Mouse (Mus musculus): ENCODE data around the gene Pld3. TPM values are rescaled to one million over a fixed set of nuclear protein-coding genes. Genes with fewer than 3 reads are reported as not detected.

Pld3 gene
- polyA plus RNA-seq, 1 experiment: 50.8 TPM

DNA sequence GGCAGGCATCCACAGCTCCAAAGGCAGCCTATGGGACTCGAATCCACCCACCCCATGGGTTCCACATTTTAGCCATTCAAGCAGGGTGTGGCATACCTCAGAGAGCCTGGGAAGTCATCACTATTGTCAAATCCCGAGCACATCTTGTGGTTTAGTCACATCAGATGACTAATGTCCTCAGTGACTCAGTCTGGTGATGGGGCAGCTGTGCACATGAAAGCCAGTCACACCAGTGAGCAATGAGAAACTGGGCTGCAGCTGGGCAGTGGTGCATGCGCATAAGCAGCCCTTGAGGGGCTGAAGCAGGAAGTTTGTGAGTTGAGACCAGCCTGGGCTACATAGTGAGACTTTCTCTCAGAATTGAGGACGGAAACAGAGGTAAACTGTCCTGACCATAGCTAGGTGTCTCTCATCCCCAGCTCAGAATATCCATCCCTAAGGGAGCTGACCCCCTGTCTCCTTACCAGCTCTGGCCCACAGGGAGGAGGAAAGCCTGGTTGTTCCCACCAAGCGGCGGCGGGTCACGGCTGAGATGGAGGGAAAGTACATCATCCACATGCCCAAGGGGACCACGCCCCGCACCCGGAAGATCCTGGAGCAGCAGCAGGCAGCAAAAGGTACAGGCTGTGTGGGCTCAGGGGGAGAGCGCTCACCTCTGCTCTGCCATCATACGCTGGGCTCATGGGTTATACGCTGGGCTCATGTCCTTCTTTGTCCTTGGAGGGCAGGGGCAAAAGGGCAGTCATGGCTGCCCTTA lies 21.3 kb upstream of the Pld3 start:
- no peaks in the 10 kb centered on the region for H3K9me3 ChIP-seq (replicated peaks; ENCODE audit: control insufficient read depth, insufficient read depth, low read length, poor library complexity, severe bottlenecking)
- no peaks in the 10 kb centered on the region for H3K27me3 ChIP-seq (ENCODE audit: control insufficient read depth, insufficient read depth, low read length, poor library complexity, severe bottlenecking)
- TF ChIP-seq EP300 (IDR thresholded peaks at IDR 0.05; ENCODE audit: insufficient read depth, low read depth, low read length) (peak; percentile 80), CTCF (IDR thresholded peaks at IDR 0.05; ENCODE audit: low read depth, low read length) (no peak)
- H3K4me3 ChIP-seq (ENCODE audit: low read depth, low read length): no peak overlapping the region
- peak overlapping the region; percentile 63 for H3K27ac ChIP-seq (ENCODE audit: insufficient read depth, low read length)
- H3K36me3 ChIP-seq (ENCODE audit: control insufficient read depth, insufficient read depth, low read length, poor library complexity, severe bottlenecking): peaks cover 8% of the 10 kb centered on the region
- peaks cover 6% of the 10 kb centered on the region for H3K4me1 ChIP-seq (ENCODE audit: control insufficient read depth, insufficient read depth, low read length)
- no peak overlapping the region for H3K9ac ChIP-seq (ENCODE audit: low read depth, poor library complexity, severe bottlenecking)

DNA sequence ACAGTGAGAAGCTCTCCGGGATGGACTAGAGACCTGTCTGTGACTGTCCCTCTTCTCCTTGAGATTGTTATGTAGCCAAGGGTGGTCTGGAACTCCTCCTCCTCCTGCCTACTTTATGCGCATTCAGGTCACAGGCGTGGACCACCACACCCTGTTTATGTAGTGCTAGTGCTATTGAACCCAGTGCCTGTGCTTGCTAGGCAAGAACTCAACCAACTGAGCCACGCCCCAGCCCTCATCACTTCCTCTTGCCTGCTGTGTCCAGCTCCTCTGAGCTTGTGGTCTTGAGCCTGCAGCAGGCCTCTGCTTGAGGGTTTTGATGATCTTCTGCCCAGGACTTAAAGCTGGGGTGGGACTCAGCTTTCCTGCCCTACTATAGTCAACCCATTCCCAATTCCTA lies 19.1 kb upstream of the Pld3 start:
- Histone ChIP-seq H3K9ac (ENCODE audit: low read depth, poor library complexity, severe bottlenecking) (no peak overlapping the region), H3K27me3 (ENCODE audit: control insufficient read depth, insufficient read depth, low read length, poor library complexity, severe bottlenecking) (no peaks in the 10 kb centered on the region), H3K9me3 (replicated peaks; ENCODE audit: control insufficient read depth, insufficient read depth, low read length, poor library complexity, severe bottlenecking) (no peaks in the 10 kb centered on the region), H3K27ac (ENCODE audit: insufficient read depth, low read length) (peak overlapping the region; percentile 89), H3K4me3 (ENCODE audit: low read depth, low read length) (no peak overlapping the region), H3K4me1 (ENCODE audit: control insufficient read depth, insufficient read depth, low read length) (peaks cover 6% of the 10 kb centered on the region), H3K36me3 (ENCODE audit: control insufficient read depth, insufficient read depth, low read length, poor library complexity, severe bottlenecking) (peaks cover 10% of the 10 kb centered on the region)
- TF ChIP-seq POLR2A (IDR thresholded peaks at IDR 0.05; ENCODE audit: insufficient read depth, low read length): no peak
- no peak for TF ChIP-seq CTCF (IDR thresholded peaks at IDR 0.05; ENCODE audit: low read depth, low read length)
- TF ChIP-seq EP300 (IDR thresholded peaks at IDR 0.05; ENCODE audit: insufficient read depth, low read depth, low read length): peak; percentile 97

DNA sequence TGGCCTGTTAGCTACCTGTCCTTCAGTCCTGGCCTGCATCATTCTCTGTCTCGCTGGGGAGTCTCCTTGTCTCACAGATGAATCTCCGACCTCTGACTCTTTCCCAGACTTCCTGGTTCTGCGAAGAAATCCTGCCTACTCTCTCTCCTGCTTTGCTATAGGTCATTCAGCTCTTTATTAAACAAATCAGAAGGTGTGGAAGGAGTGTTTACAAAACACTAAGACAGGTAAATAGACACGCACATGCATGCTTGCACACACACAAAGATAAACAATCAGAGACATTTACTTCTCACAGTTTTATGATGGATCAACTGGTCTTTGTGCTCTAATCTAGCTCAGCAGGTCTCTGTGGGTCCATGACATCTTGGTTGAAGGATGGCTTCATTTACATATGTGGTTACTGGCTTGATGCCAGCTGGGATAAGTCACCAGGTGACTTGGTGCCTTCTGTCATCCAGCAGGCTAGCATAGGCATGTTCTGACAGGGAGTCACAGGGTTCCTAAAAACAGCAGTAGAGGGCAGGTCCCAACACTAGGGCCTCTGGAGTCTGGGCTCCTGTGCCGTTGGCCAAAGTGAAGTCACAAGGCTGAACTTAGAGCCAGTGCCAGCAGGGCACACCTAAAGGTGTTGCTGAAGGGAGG lies 16.7 kb upstream of the Pld3 start:
- no peak overlapping the region for H3K4me3 ChIP-seq (ENCODE audit: low read depth, low read length)
- H3K27me3 ChIP-seq (ENCODE audit: control insufficient read depth, insufficient read depth, low read length, poor library complexity, severe bottlenecking): no peaks in the 10 kb centered on the region
- no peak for TF ChIP-seq POLR2A (IDR thresholded peaks at IDR 0.05; ENCODE audit: insufficient read depth, low read length)
- TF ChIP-seq EP300 (IDR thresholded peaks at IDR 0.05; ENCODE audit: insufficient read depth, low read depth, low read length): no peak
- no peak for TF ChIP-seq CTCF (IDR thresholded peaks at IDR 0.05; ENCODE audit: low read depth, low read length)
- H3K4me1 ChIP-seq (ENCODE audit: control insufficient read depth, insufficient read depth, low read length): peaks cover 6% of the 10 kb centered on the region
- H3K9ac ChIP-seq (ENCODE audit: low read depth, poor library complexity, severe bottlenecking): no peak overlapping the region
- H3K27ac ChIP-seq (ENCODE audit: insufficient read depth, low read length): peak overlapping the region; percentile 71
- peaks cover 23% of the 10 kb centered on the region for H3K36me3 ChIP-seq (ENCODE audit: control insufficient read depth, insufficient read depth, low read length, poor library complexity, severe bottlenecking)
- H3K9me3 ChIP-seq (replicated peaks; ENCODE audit: control insufficient read depth, insufficient read depth, low read length, poor library complexity, severe bottlenecking): no peaks in the 10 kb centered on the region

DNA sequence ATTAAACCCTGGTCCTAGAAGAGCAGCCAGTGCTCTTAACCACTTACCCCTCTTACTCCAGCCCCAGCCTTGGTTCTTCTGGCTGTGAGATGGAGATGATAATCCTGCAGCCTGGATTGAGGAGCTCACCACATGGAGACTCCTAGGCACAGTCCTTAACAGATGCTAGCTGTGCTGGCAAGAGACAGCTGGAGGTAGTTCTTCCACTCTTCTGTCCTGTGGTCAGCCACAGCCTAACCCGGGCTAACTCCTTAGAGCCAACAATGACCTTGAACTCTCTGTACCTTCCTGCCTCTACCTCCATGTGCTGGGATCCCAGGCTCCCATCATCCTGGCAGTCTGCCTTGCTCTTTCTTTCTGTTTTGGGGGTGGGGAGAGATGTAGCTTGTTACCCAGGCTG lies 8.0 kb upstream of the Pld3 start:
- TF ChIP-seq EP300 (IDR thresholded peaks at IDR 0.05; ENCODE audit: insufficient read depth, low read depth, low read length) (no peak), CTCF (IDR thresholded peaks at IDR 0.05; ENCODE audit: low read depth, low read length) (no peak)
- H3K4me1 ChIP-seq (ENCODE audit: control insufficient read depth, insufficient read depth, low read length): no peaks in the 10 kb centered on the region
- H3K9me3 ChIP-seq (replicated peaks; ENCODE audit: control insufficient read depth, insufficient read depth, low read length, poor library complexity, severe bottlenecking): no peaks in the 10 kb centered on the region
- H3K27ac ChIP-seq (ENCODE audit: insufficient read depth, low read length): no peak overlapping the region
- H3K27me3 ChIP-seq (ENCODE audit: control insufficient read depth, insufficient read depth, low read length, poor library complexity, severe bottlenecking): no peaks in the 10 kb centered on the region
- no peak overlapping the region for H3K9ac ChIP-seq (ENCODE audit: low read depth, poor library complexity, severe bottlenecking)
- peaks cover 33% of the 10 kb centered on the region for H3K36me3 ChIP-seq (ENCODE audit: control insufficient read depth, insufficient read depth, low read length, poor library complexity, severe bottlenecking)
- H3K4me3 ChIP-seq (ENCODE audit: low read depth, low read length): no peak overlapping the region

DNA sequence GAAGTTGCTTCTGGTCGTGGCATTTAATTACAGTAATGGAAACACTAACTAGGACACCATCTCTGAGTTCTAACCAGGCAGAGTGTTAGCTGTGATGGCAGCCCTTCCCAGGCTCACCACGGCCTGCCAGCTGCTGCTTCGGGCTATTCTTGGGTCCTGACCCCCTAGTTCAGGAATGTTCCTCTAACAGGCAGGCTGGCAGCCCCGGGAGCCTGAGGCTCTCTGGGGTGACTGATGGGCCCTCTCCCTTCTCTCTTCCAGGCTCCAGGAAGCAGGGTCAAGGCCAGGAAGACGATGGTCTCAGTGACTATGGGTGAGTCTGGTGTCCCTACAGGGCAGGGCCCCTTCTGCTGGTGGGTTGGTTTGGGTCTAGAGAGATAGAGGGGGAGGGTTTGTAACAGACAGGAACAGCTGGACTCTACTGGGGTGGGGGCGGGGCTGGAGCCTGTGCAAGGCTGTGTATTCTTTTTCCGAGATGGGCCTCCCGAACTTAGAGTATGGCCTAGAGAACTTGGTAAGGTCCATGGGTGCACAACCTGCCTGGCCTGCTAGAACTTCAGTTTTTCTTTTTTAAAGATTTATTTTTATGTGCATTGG lies 7.4 kb upstream of the Pld3 start:
- Histone ChIP-seq H3K36me3 (ENCODE audit: control insufficient read depth, insufficient read depth, low read length, poor library complexity, severe bottlenecking) (peaks cover 35% of the 10 kb centered on the region), H3K4me3 (ENCODE audit: low read depth, low read length) (no peak overlapping the region), H3K9me3 (replicated peaks; ENCODE audit: control insufficient read depth, insufficient read depth, low read length, poor library complexity, severe bottlenecking) (no peaks in the 10 kb centered on the region), H3K4me1 (ENCODE audit: control insufficient read depth, insufficient read depth, low read length) (no peaks in the 10 kb centered on the region), H3K27me3 (ENCODE audit: control insufficient read depth, insufficient read depth, low read length, poor library complexity, severe bottlenecking) (no peaks in the 10 kb centered on the region), H3K27ac (ENCODE audit: insufficient read depth, low read length) (no peak overlapping the region), H3K9ac (ENCODE audit: low read depth, poor library complexity, severe bottlenecking) (no peak overlapping the region)
- TF ChIP-seq CTCF (IDR thresholded peaks at IDR 0.05; ENCODE audit: low read depth, low read length) (no peak), EP300 (IDR thresholded peaks at IDR 0.05; ENCODE audit: insufficient read depth, low read depth, low read length) (no peak), POLR2A (IDR thresholded peaks at IDR 0.05; ENCODE audit: insufficient read depth, low read length) (no peak)

DNA sequence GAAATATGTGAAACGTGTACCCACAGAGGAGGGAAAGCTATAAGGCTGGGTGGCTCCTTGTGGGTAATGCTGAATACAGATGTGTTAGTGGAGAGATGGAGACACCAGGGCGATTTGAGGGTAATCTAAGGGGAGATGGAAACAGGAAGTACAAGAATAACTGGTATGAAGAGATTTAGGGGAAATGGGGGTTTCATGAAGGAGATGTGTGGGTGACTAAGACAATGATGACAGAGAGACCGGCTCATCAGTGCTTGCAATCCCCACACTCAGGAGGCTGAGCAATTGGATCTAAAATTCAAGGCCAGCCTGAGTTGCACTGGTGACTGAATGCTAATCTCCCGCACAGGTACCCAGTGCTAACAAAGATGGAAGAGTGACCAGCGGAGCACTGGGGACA lies 948 bp downstream of the Pld3 start:
- no peak for TF ChIP-seq CTCF (IDR thresholded peaks at IDR 0.05; ENCODE audit: low read depth, low read length)
- no peak for TF ChIP-seq POLR2A (IDR thresholded peaks at IDR 0.05; ENCODE audit: insufficient read depth, low read length)
- no peak for TF ChIP-seq EP300 (IDR thresholded peaks at IDR 0.05; ENCODE audit: insufficient read depth, low read depth, low read length)
- Histone ChIP-seq H3K36me3 (ENCODE audit: control insufficient read depth, insufficient read depth, low read length, poor library complexity, severe bottlenecking) (peaks cover 9% of the 10 kb centered on the region), H3K4me3 (ENCODE audit: low read depth, low read length) (peak overlapping the region; percentile 85), H3K4me1 (ENCODE audit: control insufficient read depth, insufficient read depth, low read length) (no peaks in the 10 kb centered on the region), H3K27me3 (ENCODE audit: control insufficient read depth, insufficient read depth, low read length, poor library complexity, severe bottlenecking) (no peaks in the 10 kb centered on the region), H3K9ac (ENCODE audit: low read depth, poor library complexity, severe bottlenecking) (peak overlapping the region; percentile 28; the same call in 1 of the 2 replicates), H3K9me3 (replicated peaks; ENCODE audit: control insufficient read depth, insufficient read depth, low read length, poor library complexity, severe bottlenecking) (no peaks in the 10 kb centered on the region), H3K27ac (ENCODE audit: insufficient read depth, low read length) (no peak overlapping the region)

Measured in ES-Bruce4 (cell line).